ENCODE assay signal across 8 mouse cellular contexts in the genomic region with DNA sequence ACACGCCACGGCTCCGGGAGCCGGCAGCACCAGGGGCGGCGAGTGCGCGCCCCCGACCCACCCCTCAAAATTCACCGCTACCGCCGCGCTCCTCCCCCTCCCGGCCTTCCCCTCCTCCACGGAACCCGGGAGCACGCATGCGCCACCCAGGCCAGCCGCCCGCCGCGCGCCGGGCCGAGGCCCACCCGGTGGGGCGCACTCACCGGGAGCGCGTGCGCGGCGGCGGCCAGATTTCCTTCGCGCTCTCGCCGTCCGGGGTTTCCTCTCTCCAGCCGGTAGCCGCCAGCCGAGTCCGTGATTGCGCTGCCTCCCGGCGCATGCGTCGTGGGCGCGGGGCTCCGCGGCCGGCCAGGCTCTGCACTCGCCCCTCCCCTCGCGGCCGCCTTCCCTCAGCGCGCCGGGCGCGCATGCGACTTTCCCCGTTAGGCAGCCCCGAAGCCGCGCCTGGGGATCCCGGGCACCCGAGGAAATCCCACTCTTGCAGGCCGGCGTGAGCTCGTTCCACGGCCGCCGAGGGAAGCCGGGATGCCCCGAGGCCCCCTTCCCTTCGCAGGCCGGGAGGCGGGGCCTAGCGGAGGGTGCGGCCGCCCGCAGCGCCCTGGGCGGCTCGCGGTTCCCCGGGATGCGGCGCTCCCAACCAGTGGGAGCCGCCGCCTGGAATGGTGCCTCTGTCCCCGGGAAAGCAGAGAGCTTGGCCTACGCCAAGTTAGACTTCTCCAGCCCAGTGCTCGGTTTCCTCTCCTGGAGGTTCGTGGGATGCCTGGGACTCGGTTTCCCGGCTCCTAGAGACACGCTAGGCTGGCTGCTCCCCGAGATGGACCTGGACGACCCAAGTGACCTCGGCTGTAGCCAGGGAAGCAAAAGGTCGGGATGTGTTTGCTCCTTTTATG. TPM values are rescaled to one million over a fixed set of nuclear protein-coding genes. Genes with fewer than 3 reads are reported as not detected.
A peak's percentile ranks its signal among the peaks of the same experiment; 100 is the strongest.
DNase-seq lines count a peak whose midpoint lies in the region; ATAC-seq and TF ChIP-seq lines count a peak whose summit lies in the region.

A gene (minus strand): TSS at position 341 of the 890 bp plus-strand sequence.

- DNase-seq in A20 (ENCODE audit: low read depth, low spot score) (peak; percentile 90), liver (peak; percentile 82)
- peak; percentile 93 for DNase-seq in embryonic facial prominence, embryonic 14.5 days (ENCODE audit: low spot score)
- DNase-seq in heart, embryonic 10.5 days (ENCODE audit: low spot score) = peak; percentile 93
- peak; percentile 31 to 77 for DNase-seq in monocyte, adult 2 months (ENCODE audit: low read depth in 1 of 2, low spot score in 2 of 2)
- DNase-seq in spleen, postnatal 14 days (ENCODE audit: low spot score in 2 of 2) = peak; percentile 58 to 70

- H3K9me3 ChIP-seq in embryonic facial prominence, embryonic 14.5 days (ENCODE audit: control insufficient read depth, low read length) = no peaks in the 10 kb centered on the region
- H3K9me3 ChIP-seq in heart, embryonic 10.5 days = no peaks in the 10 kb centered on the region
- no peaks in the 10 kb centered on the region for H3K9me3 ChIP-seq in kidney, embryonic 15.5 days (replicated peaks)

- no peaks in the 10 kb centered on the region; the same call in 1 of the 2 replicates for H3K4me1 ChIP-seq in bone marrow, adult 2 months (ENCODE audit: control insufficient read depth, insufficient read depth, low read length)
- peaks cover 19% of the 10 kb centered on the region for H3K4me1 ChIP-seq in embryonic facial prominence, embryonic 14.5 days (ENCODE audit: control insufficient read depth, insufficient read depth, low read length)
- H3K4me1 ChIP-seq in heart, embryonic 10.5 days = peaks cover 7% of the 10 kb centered on the region
- H3K4me1 ChIP-seq in kidney, embryonic 15.5 days = peaks cover 16% of the 10 kb centered on the region

- H3K4me3 ChIP-seq in bone marrow, adult 2 months (replicated peaks; ENCODE audit: control insufficient read depth, low read depth, low read length) = peak within 1 kb of the TSS; percentile 75
- H3K4me3 ChIP-seq in embryonic facial prominence, embryonic 14.5 days (ENCODE audit: low read depth, low read length) = peak within 1 kb of the TSS; percentile 95
- H3K4me3 ChIP-seq in heart, embryonic 10.5 days = peak within 1 kb of the TSS; percentile 99
- peak within 1 kb of the TSS; percentile 99 for H3K4me3 ChIP-seq in kidney, embryonic 15.5 days (replicated peaks)

- peak within 1 kb of the TSS; percentile 93 for H3K4me2 ChIP-seq in embryonic facial prominence, embryonic 14.5 days (ENCODE audit: low read depth, low read length)
- peak within 1 kb of the TSS; percentile 93 for H3K4me2 ChIP-seq in kidney, embryonic 15.5 days

- H3K36me3 ChIP-seq in embryonic facial prominence, embryonic 14.5 days (ENCODE audit: control insufficient read depth, insufficient read depth, low read length) = no peaks in the 10 kb centered on the region
- 0 out of 2 replicates have a peak, but pooled peaks cover 2% of the 10 kb centered on the region for H3K36me3 ChIP-seq in heart, embryonic 10.5 days
- H3K36me3 ChIP-seq in kidney, embryonic 15.5 days = no peaks in the 10 kb centered on the region

- no peaks in the 10 kb centered on the region for H3K27me3 ChIP-seq in embryonic facial prominence, embryonic 14.5 days (replicated peaks; ENCODE audit: control insufficient read depth, insufficient read depth, low read length)
- no peaks in the 10 kb centered on the region for H3K27me3 ChIP-seq in heart, embryonic 10.5 days (ENCODE audit: insufficient read depth, poor library complexity, severe bottlenecking)
- H3K27me3 ChIP-seq in kidney, embryonic 15.5 days = no peaks in the 10 kb centered on the region

- H3K9ac ChIP-seq in embryonic facial prominence, embryonic 14.5 days (ENCODE audit: low read depth, low read length) = peak within 1 kb of the TSS; percentile 92
- peak within 1 kb of the TSS; percentile 89 for H3K9ac ChIP-seq in kidney, embryonic 15.5 days

- TF ChIP-seq CTCF in bone marrow, adult 2 months (IDR thresholded peaks at IDR 0.05; ENCODE audit: control insufficient read depth, insufficient read depth, low read length) = no peak

- H3K27ac ChIP-seq in bone marrow, adult 2 months (ENCODE audit: control insufficient read depth, insufficient read depth, low read depth, low read length, poor library complexity) = peak within 1 kb of the TSS; percentile 55; the same call in 1 of the 2 replicates
- H3K27ac ChIP-seq in embryonic facial prominence, embryonic 14.5 days (replicated peaks; ENCODE audit: low read depth, low read length) = peak within 1 kb of the TSS; percentile 96
- H3K27ac ChIP-seq in heart, embryonic 10.5 days = peak within 1 kb of the TSS; percentile 98
- H3K27ac ChIP-seq in kidney, embryonic 15.5 days = peak within 1 kb of the TSS; percentile 98

- under 1% methylated on average over 102 of the region's 104 CpGs for WGBS in bone marrow, adult 2 months
- WGBS in embryonic facial prominence, embryonic 14.5 days = under 1% methylated on average over 40 of the region's 104 CpGs
- WGBS in heart, embryonic 10.5 days = under 1% methylated on average over 103 of the region's 104 CpGs
- under 1% methylated on average over 76 of the region's 104 CpGs for WGBS in kidney, embryonic 15.5 days

- TF ChIP-seq POLR2A in bone marrow, adult 2 months (IDR thresholded peaks at IDR 0.05; ENCODE audit: borderline replicate concordance, control insufficient read depth, low read depth, low read length) = no peak

- ATAC-seq in embryonic facial prominence, embryonic 14.5 days (ENCODE audit: low read depth) = peak; percentile 91
- peak; percentile 88 for ATAC-seq in kidney, embryonic 15.5 days (replicated peaks; ENCODE audit: low FRiP score)

RNA-seq across cellular contexts. Expression of the gene that starts here (rescaled TPM):
- polyA plus RNA-seq in bone marrow, adult 2 months (2011; ENCODE audit: insufficient read depth, insufficient read length, low replicate concordance, missing spikeins) = 0.88 and 1.8 TPM in 2 replicates
- 12.6 and 13.2 TPM in 2 replicates for polyA plus RNA-seq in embryonic facial prominence, embryonic 14.5 days (2014; fragmentation: Nextera tagmentation; extraction: Ambion mirVana)
- polyA plus RNA-seq in heart, embryonic 10.5 days (2016; fragmentation: Nextera tagmentation; extraction: Ambion mirVana) = 10.5 and 11.1 TPM in 2 replicates
- 11.0 and 11.3 TPM in 2 replicates for polyA plus RNA-seq in kidney, embryonic 15.5 days (2015; fragmentation: Nextera tagmentation; extraction: Ambion mirVana)

Comparison
In these comparisons a context has a peak if more than half of its experiments do, and no peak if none do; other contexts are left out.
1. Peak in every context shown above with its lines: DNase-seq, ATAC-seq, H3K4me3 ChIP-seq and H3K27ac ChIP-seq.